Mouse (Mus musculus): ENCODE measurements around the gene Aldh3b1.

The Aldh3b1 gene

DNA sequence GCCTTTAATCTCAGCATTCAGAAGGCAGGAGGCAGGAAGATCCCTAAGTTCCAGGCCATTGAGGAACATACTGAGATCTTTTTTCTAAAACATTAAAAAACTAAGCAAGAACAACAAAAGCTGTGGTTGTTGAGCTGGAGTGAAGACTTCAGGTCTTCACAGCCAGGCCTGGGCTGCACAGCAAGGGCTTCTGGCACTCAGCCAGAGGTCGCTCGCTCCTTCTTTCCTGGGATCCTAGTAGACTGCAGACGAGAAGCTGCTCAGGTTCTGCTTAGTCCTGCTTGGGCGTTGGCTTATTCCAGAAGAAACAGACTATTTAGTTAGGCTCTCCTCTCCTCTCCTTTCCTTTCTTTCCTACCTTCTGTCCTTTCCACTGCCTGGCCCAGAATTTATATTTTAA, 57.2 kb downstream of the Aldh3b1 start:
- no peak for DNase-seq

DNA sequence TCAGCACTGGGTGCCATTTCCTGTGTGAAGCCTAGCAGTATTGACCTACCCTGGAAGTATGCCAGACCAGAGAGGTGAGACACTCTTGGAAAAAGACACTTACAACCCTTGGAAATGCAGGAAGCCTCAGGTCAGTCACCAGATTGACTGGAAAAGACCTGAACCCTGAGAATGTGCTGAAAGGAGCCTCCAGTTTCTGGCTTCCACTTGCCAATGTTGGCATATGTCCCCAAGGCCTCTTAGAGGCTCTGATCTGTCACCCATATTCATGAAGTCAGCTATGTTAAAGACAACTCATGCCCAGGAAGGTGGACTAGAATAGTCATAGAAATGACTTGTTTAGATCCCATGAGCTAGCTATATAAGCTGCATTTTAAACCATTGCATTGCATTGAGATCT, 58.1 kb downstream of the Aldh3b1 start:
- DNase-seq, result no peak

DNA sequence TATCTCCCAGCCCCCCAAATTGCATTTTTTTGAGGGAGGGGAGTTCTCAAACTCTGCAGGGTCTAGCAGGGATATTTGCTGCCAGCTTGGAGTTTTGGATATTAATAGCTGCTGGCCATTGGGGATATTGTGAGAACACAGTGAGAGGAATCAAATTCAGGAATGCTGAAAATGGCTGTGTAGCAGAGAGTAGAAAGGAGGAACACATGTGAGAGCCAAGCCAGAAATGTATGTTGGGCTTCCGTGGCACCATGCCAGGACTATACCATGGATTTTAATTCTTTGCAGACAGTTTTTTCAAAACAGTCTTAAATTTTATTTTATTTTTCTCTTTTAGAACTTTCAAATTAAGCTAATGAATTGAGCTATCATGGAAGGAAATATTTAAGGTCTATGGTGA, 61.3 kb downstream of the Aldh3b1 start:
- DNase-seq, result no peak

DNA sequence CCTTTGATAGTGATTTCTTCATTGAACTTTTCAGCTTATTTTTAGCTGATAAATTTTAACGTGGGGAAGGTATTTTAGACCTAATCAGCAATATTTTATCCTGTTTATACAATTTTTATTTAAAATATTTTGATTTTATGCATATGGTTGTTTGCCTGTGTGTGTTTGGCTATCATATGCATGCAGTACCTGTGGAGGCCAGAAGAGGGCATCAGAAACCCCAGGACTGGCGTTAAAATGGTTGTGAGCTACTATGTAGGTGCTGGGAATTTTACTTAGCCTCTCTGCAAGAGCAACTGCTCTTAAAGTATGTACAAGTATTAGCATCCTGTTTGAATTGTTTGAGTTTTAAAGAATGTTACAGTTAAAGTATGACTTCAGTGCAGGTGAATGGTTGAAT, 64.6 kb downstream of the Aldh3b1 start:
- DNase-seq, result no peak

All from cerebellum, adult 8-10 months (tissue).